Mouse (Mus musculus): ENCODE data around the gene Cep131. TPM values are rescaled to one million over a fixed set of nuclear protein-coding genes. Genes with fewer than 3 reads are reported as not detected.

Cep131 gene
- total and polyA plus RNA-seq, 3 experiments = 50.6 to 121 (median 74.3) TPM

GRCm38 (mm10) chr11:120028319-120029092 is 58.1 kb downstream of the Cep131 start:
- no peak for DNase-seq

- DNase-seq = no peak
Observed at GRCm38 (mm10) chr11:120026941-120027340, 59.7 kb downstream of the Cep131 start.

- no peak for DNase-seq
Observed at GRCm38 (mm10) chr11:120022841-120023240, 63.8 kb downstream of the Cep131 start.

- no peak for DNase-seq
Observed at GRCm38 (mm10) chr11:120022216-120022615, 64.4 kb downstream of the Cep131 start.

GRCm38 (mm10) chr11:120021367-120021766 is 65.3 kb downstream of the Cep131 start:
- DNase-seq = no peak

- no peak for DNase-seq
Observed at GRCm38 (mm10) chr11:120019542-120020440, 66.8 kb downstream of the Cep131 start.

GRCm38 (mm10) chr11:120017011-120017410 is 69.6 kb downstream of the Cep131 start:
- no peak for DNase-seq

GRCm38 (mm10) chr11:120014758-120015157 is 71.9 kb downstream of the Cep131 start:
- no peak for DNase-seq

Small RNA genes lying within 50 kb of the gene (microRNA-seq; reads per million reads assigned to microRNA genes)
- gene Gm25948 (0 reads per million in 2 experiments), gene Mir3065 (0 reads per million in 2 experiments), gene Mir338 (0 reads per million in 2 experiments)

Other genes starting within 250 kb of the Cep131 start
- 10 to 100 TPM; 26.0 to 34.9 TPM for gene Chmp6, start 173.4 kb downstream of the Cep131 start, total RNA-seq (2021)
- gene Chmp6, start 173.4 kb downstream of the Cep131 start, polyA plus RNA-seq (2012; rRNA removed) = 56.8 and 66.5 TPM in 2 replicates
- gene Baiap2, start 144.1 kb downstream of the Cep131 start, total RNA-seq (2021) = 10 to 100 TPM; 17.0 to 23.2 TPM
- gene Baiap2, start 144.1 kb downstream of the Cep131 start, polyA plus RNA-seq (2012; rRNA removed) = 42.3 and 46.7 TPM in 2 replicates
- 10 to 100 TPM in 1 of 2 experiments, 1 to 10 TPM in 1; 9.9 to 15.5 TPM for gene Aatk, start 39.7 kb downstream of the Cep131 start, total RNA-seq (2021)
- gene Aatk, start 39.7 kb downstream of the Cep131 start, polyA plus RNA-seq (2012; rRNA removed) = 26.3 and 44.1 TPM in 2 replicates
- gene Tepsin, start 11.9 kb upstream of the Cep131 start, total RNA-seq (2021) = 10 to 100 TPM; 10.2 to 14.4 TPM
- gene Tepsin, start 11.9 kb upstream of the Cep131 start, polyA plus RNA-seq (2012; rRNA removed) = 53.9 and 61.2 TPM in 2 replicates
- gene Ndufaf8, start 12.1 kb upstream of the Cep131 start, total RNA-seq (2021) = 10 to 100 TPM; 47.5 to 76.2 TPM
- 78.1 and 85.2 TPM in 2 replicates for gene Ndufaf8, start 12.1 kb upstream of the Cep131 start, polyA plus RNA-seq (2012; rRNA removed)
- 100 to 1,000 TPM; 119 to 148 TPM for gene Slc38a10, start 64.5 kb upstream of the Cep131 start, total RNA-seq (2021)
- gene Slc38a10, start 64.5 kb upstream of the Cep131 start, polyA plus RNA-seq (2012; rRNA removed) = 132 and 146 TPM in 2 replicates
- 10 to 100 TPM in 1 of 2 experiments, 1 to 10 TPM in 1; 9.2 to 21.9 TPM for gene Bahcc1, start 146.1 kb upstream of the Cep131 start, total RNA-seq (2021)
- gene Bahcc1, start 146.1 kb upstream of the Cep131 start, polyA plus RNA-seq (2012; rRNA removed) = 17.9 and 19.5 TPM in 2 replicates

Measured in adrenal gland, adult 2 months (tissue).